Mouse (Mus musculus): ENCODE measurements around the gene Cbarp.

Gene Cbarp

GRCm38 (mm10) chr10:80094085-80094484 is 46.5 kb downstream of the Cbarp start:
- no peak for DNase-seq (ENCODE audit: low spot score)

- DNase-seq (ENCODE audit: low spot score) = no peak
Observed at GRCm38 (mm10) chr10:80092690-80093089, 47.9 kb downstream of the Cbarp start.

- DNase-seq (ENCODE audit: low spot score) = no peak
Observed at GRCm38 (mm10) chr10:80091527-80091926, 49.1 kb downstream of the Cbarp start.

DNA sequence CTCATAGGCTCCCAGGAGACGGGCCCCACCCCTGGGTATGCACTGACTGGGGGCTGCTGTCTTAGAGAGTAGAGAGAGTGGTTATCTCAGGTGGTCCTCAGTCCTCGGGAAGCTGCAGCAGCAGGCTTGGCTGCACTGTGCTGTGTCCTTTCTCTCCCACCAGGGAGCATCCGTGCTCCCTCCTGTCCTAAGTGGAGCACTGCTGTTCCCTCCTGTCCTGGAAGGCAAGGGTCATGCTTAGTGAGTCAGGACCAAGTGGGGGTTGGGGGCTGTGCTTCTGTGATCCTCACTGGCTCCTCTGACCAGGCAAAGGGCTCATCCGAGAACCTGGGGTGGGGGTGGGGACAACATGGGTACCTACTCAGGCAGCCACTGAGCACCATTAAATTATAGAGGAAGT is 51.5 kb downstream of the Cbarp start:
- DNase-seq (ENCODE audit: low spot score) = no peak

- DNase-seq (ENCODE audit: low spot score) = no peak
Observed at GRCm38 (mm10) chr10:80087483-80087882, 53.2 kb downstream of the Cbarp start.

DNA sequence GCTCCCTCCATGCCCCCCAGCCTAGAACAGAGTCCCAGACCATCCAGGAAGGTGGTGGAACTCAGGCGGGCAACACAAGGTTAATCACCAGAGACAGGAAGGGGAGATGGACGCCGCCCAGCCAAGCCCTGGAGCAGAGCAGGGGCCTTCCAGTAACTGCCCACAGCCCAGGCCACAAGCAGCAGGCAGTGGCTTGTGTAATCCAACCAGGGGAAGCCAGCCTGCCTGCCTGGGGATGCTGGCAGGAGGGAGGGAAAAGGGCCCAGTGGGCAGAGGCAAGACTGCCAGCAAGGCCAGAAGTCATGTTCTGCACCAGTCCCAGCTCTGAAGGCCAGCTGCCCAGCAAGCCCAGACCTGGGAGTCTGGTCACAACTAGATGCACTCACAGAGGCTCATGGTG is 53.8 kb downstream of the Cbarp start:
- no peak for DNase-seq (ENCODE audit: low spot score)

DNA sequence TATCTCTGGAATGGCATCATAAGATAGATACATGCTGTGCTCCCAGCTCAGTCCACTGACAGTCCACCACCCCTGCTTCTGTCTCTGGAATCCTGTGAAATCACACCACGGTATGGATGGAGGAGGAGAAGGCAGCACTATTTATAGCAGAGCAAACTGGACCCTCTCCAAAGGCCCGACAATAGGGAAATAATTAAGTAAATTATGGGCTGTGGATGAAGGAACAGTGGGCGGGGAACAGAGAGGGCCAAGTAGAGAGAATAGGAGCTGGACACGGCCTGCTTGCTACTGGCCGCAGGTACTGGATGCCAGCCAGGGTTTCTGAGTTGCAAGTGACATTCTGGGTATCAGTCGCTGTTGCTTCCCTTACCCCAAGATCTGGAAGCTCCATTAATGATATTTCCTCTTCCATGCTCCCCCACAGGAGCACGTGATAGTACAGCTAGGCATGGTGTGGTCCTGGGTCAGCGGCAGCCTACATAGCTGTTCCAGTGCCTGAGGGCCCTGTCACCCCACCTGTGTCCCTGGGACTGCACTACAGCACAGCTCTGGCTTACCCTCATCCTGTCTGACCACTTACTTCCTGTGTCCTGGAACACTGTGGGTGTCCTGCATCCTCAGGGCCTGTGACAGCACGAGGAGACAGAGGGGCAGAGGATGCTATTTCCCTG is 55.7 kb downstream of the Cbarp start:
- DNase-seq (ENCODE audit: low spot score) = no peak

DNA sequence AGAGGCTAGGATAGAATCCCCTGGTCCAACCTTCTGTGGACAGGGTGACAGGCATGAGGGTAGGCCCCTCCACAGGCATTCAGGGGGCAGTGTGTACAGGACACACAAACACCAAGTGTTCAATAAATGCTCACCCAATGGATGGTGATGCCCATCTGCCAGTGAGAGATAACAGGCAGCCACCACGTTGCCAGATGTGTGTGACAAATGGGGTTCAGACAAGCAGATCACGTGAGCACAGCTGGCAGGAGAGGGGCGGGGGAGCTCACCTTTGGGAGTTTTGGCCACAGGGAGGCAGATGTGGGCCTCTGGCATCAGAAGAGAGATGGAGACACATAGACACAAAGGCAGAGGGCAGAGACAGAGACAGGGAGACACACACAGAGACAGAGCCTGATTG is 59.6 kb downstream of the Cbarp start:
- DNase-seq (ENCODE audit: low spot score) = no peak

Data from urinary bladder, postnatal 25 days (tissue).